In genomic region chr7:136180996-136181395, GRCm38 (mm10) we compare ENCODE assay signal across 20 mouse cellular contexts.
DNase-seq lines count a peak whose midpoint lies in the region; ATAC-seq lines count a peak whose summit lies in the region.
"Had no signal": no experiment of that assay in that cellular context is flagged by ENCODE, and none has a peak within 500 bp of the region (broad histone marks: within the 10 kb centered on the region; RNA-seq: fewer than 3 reads in every experiment).

No protein-coding gene starts in this region.

- no peaks in the 10 kb centered on the region for H3K27me3 ChIP-seq in forebrain, embryonic 14.5 days (replicated peaks; ENCODE audit: control insufficient read depth, insufficient read depth, low read length)
- 0 out of 2 replicates have a peak, but pooled peaks cover 6% of the 10 kb centered on the region for H3K27me3 ChIP-seq in forebrain, embryonic 13.5 days
- H3K27me3 ChIP-seq in midbrain, embryonic 12.5 days: no peaks in the 10 kb centered on the region
- no peaks in the 10 kb centered on the region for H3K27me3 ChIP-seq in midbrain, embryonic 11.5 days (ENCODE audit: control insufficient read depth, insufficient read depth, low read length)
- no peaks in the 10 kb centered on the region for H3K27me3 ChIP-seq in hindbrain, embryonic 16.5 days (replicated peaks; ENCODE audit: control insufficient read depth, insufficient read depth, low read length)
- H3K27me3 ChIP-seq: liver, embryonic 13.5 days; Patski had no signal

- no peak for DNase-seq in forebrain, embryonic 14.5 days (ENCODE audit: low spot score)
- no peak for DNase-seq in midbrain, embryonic 11.5 days (ENCODE audit: low spot score, missing footprints)
- no peak for DNase-seq in embryo, embryonic 9.5 days (ENCODE audit: extremely low spot score)
- no peak for DNase-seq in thymus, postnatal 14 days
- no peak for DNase-seq in frontal cortex, postnatal 36 days (ENCODE audit: low spot score in 2 of 2)
- DNase-seq: adrenal gland, postnatal 10 days; cerebellum, postnatal 10 days; heart, postnatal 4 days; liver, embryonic 13.5 days; lung, embryonic 14.5 days; lung, postnatal 4 days; right cerebral cortex, postnatal 4 days had no signal

- no peaks in the 10 kb centered on the region for H3K4me1 ChIP-seq in forebrain, embryonic 14.5 days (ENCODE audit: control insufficient read depth, insufficient read depth, low read length)
- peaks cover 6% of the 10 kb centered on the region for H3K4me1 ChIP-seq in forebrain, embryonic 13.5 days
- H3K4me1 ChIP-seq in midbrain, embryonic 12.5 days: peaks cover 6% of the 10 kb centered on the region; the same call in 1 of the 2 replicates
- H3K4me1 ChIP-seq in midbrain, embryonic 11.5 days (ENCODE audit: control insufficient read depth, insufficient read depth, low read length): peaks cover 5% of the 10 kb centered on the region; the same call in 1 of the 2 replicates
- H3K4me1 ChIP-seq in hindbrain, embryonic 16.5 days (ENCODE audit: control insufficient read depth, insufficient read depth, low read depth, low read length): no peaks in the 10 kb centered on the region; the same call in 1 of the 2 replicates
- H3K4me1 ChIP-seq: liver, embryonic 13.5 days had no signal

- no peak overlapping the region for H3K4me3 ChIP-seq in forebrain, embryonic 14.5 days (ENCODE audit: low read depth, low read length)
- H3K4me3 ChIP-seq in forebrain, embryonic 13.5 days: no peak overlapping the region
- no peak overlapping the region for H3K4me3 ChIP-seq in midbrain, embryonic 12.5 days
- H3K4me3 ChIP-seq in midbrain, embryonic 11.5 days (ENCODE audit: low read depth, low read length): no peak overlapping the region
- no peak overlapping the region for H3K4me3 ChIP-seq in hindbrain, embryonic 16.5 days (ENCODE audit: low read length)
- H3K4me3 ChIP-seq: forebrain, embryonic 10.5 days; limb, embryonic 13.5 days; liver, embryonic 13.5 days had no signal

- no peaks in the 10 kb centered on the region for H3K36me3 ChIP-seq in forebrain, embryonic 14.5 days (ENCODE audit: control insufficient read depth, insufficient read depth, low read length)
- H3K36me3 ChIP-seq in forebrain, embryonic 13.5 days (ENCODE audit: poor library complexity, severe bottlenecking): no peaks in the 10 kb centered on the region
- no peaks in the 10 kb centered on the region for H3K36me3 ChIP-seq in midbrain, embryonic 12.5 days
- no peaks in the 10 kb centered on the region for H3K36me3 ChIP-seq in midbrain, embryonic 11.5 days (ENCODE audit: control insufficient read depth, insufficient read depth, low read length)
- no peaks in the 10 kb centered on the region for H3K36me3 ChIP-seq in hindbrain, embryonic 16.5 days (ENCODE audit: control insufficient read depth, insufficient read depth, low read length)
- H3K36me3 ChIP-seq: forebrain, embryonic 10.5 days; limb, embryonic 13.5 days; liver, embryonic 13.5 days had no signal

- no peak overlapping the region for H3K27ac ChIP-seq in forebrain, embryonic 14.5 days (ENCODE audit: low read depth, low read length)
- no peak overlapping the region for H3K27ac ChIP-seq in forebrain, embryonic 13.5 days
- H3K27ac ChIP-seq in midbrain, embryonic 12.5 days (replicated peaks): no peak overlapping the region
- H3K27ac ChIP-seq in midbrain, embryonic 11.5 days (ENCODE audit: low read depth, low read length): no peak overlapping the region
- no peak overlapping the region for H3K27ac ChIP-seq in hindbrain, embryonic 16.5 days (ENCODE audit: low read depth, low read length)
- H3K27ac ChIP-seq: forebrain, embryonic 10.5 days; limb, embryonic 13.5 days; liver, embryonic 13.5 days had no signal

- peaks cover 5% of the 10 kb centered on the region; the same call in 1 of the 2 replicates for H3K9me3 ChIP-seq in forebrain, embryonic 14.5 days (replicated peaks; ENCODE audit: control insufficient read depth, low read length)
- H3K9me3 ChIP-seq in forebrain, embryonic 13.5 days (replicated peaks): no peaks in the 10 kb centered on the region
- H3K9me3 ChIP-seq in midbrain, embryonic 12.5 days: no peaks in the 10 kb centered on the region
- no peaks in the 10 kb centered on the region for H3K9me3 ChIP-seq in midbrain, embryonic 11.5 days (ENCODE audit: control insufficient read depth, low read length)
- H3K9me3 ChIP-seq in hindbrain, embryonic 16.5 days (ENCODE audit: control insufficient read depth, low read length): no peaks in the 10 kb centered on the region
- H3K9me3 ChIP-seq: liver, embryonic 13.5 days had no signal

- peak overlapping the region; percentile 20; the same call in 1 of the 2 replicates for H3K4me2 ChIP-seq in forebrain, embryonic 14.5 days (ENCODE audit: low read length)
- no peak overlapping the region for H3K4me2 ChIP-seq in forebrain, embryonic 13.5 days
- peak overlapping the region; percentile 18 for H3K4me2 ChIP-seq in midbrain, embryonic 12.5 days (replicated peaks)
- H3K4me2 ChIP-seq in midbrain, embryonic 11.5 days: no peak overlapping the region
- peak overlapping the region; percentile 22 for H3K4me2 ChIP-seq in hindbrain, embryonic 16.5 days (ENCODE audit: low read length)
- H3K4me2 ChIP-seq: limb, embryonic 13.5 days; liver, embryonic 13.5 days; lung, embryonic 14.5 days had no signal

- no peak overlapping the region for H3K9ac ChIP-seq in forebrain, embryonic 14.5 days (ENCODE audit: low read length)
- no peak overlapping the region for H3K9ac ChIP-seq in forebrain, embryonic 13.5 days
- no peak overlapping the region for H3K9ac ChIP-seq in midbrain, embryonic 12.5 days (replicated peaks)
- no peak overlapping the region for H3K9ac ChIP-seq in midbrain, embryonic 11.5 days (ENCODE audit: low read length)
- no peak overlapping the region for H3K9ac ChIP-seq in hindbrain, embryonic 16.5 days (ENCODE audit: low read depth, low read length)
- H3K9ac ChIP-seq: limb, embryonic 13.5 days; liver, embryonic 13.5 days; lung, embryonic 14.5 days had no signal

- ATAC-seq in forebrain, embryonic 14.5 days: no peak
- ATAC-seq in forebrain, embryonic 13.5 days: no peak
- no peak for ATAC-seq in midbrain, embryonic 12.5 days (ENCODE audit: low FRiP score, low read depth)
- ATAC-seq in midbrain, embryonic 11.5 days (ENCODE audit: low FRiP score): no peak
- ATAC-seq in hindbrain, embryonic 16.5 days: no peak
- ATAC-seq: activated CD4-positive, CD25-positive, alpha-beta regulatory T cell, adult 4 months; intestine, embryonic 16.5 days; Patski had no signal

- WGBS in forebrain, embryonic 14.5 days: 20% methylated on average over 6 of the region's 6 CpGs
- 23% methylated on average over 6 of the region's 6 CpGs for WGBS in forebrain, embryonic 13.5 days
- 42% methylated on average over 6 of the region's 6 CpGs for WGBS in midbrain, embryonic 12.5 days
- 41% methylated on average over 6 of the region's 6 CpGs for WGBS in midbrain, embryonic 11.5 days
- 31% methylated on average over 6 of the region's 6 CpGs for WGBS in hindbrain, embryonic 16.5 days

Comparison
In these comparisons a context has a peak if more than half of its experiments do, and no peak if none do; other contexts are left out.
1. H3K4me2 ChIP-seq: peak in forebrain, embryonic 14.5 days (single experiment), midbrain, embryonic 12.5 days (single experiment) and hindbrain, embryonic 16.5 days (single experiment); none in forebrain, embryonic 13.5 days (single experiment) and midbrain, embryonic 11.5 days (single experiment).